Mouse (Mus musculus) cortical plate, adult 2 months (tissue): ENCODE results near the gene Cyp2e1. TPM values are rescaled to one million over a fixed set of nuclear protein-coding genes. Genes with fewer than 3 reads are reported as not detected.

Experiments
- H3K27ac ChIP-seq: fragments of 200-500 bp; 2 replicates; pipeline ENCODE4 v1.5.1; 2012; ENCODE audit warnings: low read length, control low read depth, inconsistent platforms; ENCODE audit not compliant: insufficient read depth
- H3K4me1 ChIP-seq: fragments of 200-500 bp; 2 replicates; pipeline ENCODE4 v1.6.1; 2011; ENCODE audit warnings: low read length; ENCODE audit not compliant: control insufficient read depth, insufficient read depth
- H3K4me3 ChIP-seq: fragments of 200-500 bp; 2 replicates; pipeline ENCODE4 v1.5.1; 2011; ENCODE audit warnings: mild to moderate bottlenecking, low read length, control low read depth; ENCODE audit not compliant: insufficient read depth
- CTCF ChIP-seq: fragments of 200-500 bp; IDR thresholded peaks from 2 replicates; pipeline ENCODE4 v1.5.1; 2011; ENCODE audit warnings: mild to moderate bottlenecking, control low read depth, low read length; ENCODE audit not compliant: insufficient read depth; ENCODE audit errors: extremely low read depth
- POLR2A ChIP-seq: fragments of 200-500 bp; IDR thresholded peaks from 2 replicates; pipeline ENCODE4 v1.6.1; 2011; ENCODE audit warnings: mild to moderate bottlenecking, low read length, control low read depth; ENCODE audit not compliant: insufficient read depth; ENCODE audit errors: extremely low read depth
- polyA plus RNA-seq: library from polyadenylated mRNA; depleted of rRNA; stranded (reverse); fragments of >200 nt; gene quantifications from 2 replicates; pipeline ENCODE4 v1.2.3, GENCODE M21; 2012; rRNA removed

Gene Cyp2e1
- polyA plus RNA-seq: 0.15 and 0.23 TPM in 2 replicates

DNA sequence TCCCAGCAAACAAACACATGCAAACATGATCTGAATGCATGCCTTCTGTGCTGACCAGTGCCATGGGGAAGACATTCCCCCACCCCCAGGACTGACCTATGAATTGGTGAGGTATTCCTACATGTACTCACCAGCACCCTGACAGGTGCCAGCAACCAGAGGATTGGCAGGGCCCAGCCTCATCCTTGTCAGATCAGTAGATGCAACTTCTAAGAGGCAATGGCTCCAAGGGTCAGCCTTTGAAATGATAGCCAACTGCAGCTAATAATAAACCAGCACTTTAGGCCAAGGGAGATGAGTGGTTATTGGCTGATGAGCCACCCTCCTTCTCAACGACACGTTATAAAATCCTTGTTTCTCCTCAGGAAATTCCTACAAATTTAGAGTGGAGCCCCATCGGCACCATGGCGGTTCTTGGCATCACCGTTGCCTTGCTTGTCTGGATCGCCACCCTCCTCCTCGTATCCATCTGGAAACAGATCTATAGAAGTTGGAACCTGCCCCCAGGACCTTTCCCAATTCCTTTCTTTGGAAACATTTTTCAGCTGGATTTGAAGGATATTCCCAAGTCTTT lies at the start of gene Cyp2e1:
Gene Cyp2e1 (plus strand): TSS at position 293 of the 574 bp plus-strand sequence.
- H3K27ac ChIP-seq: no peak within 1 kb of the TSS
- no peaks in the 10 kb centered on the region for H3K4me1 ChIP-seq
- TF ChIP-seq CTCF (no peak), POLR2A (no peak)
- no peak within 1 kb of the TSS for H3K4me3 ChIP-seq

- Histone ChIP-seq H3K27ac (no peak overlapping the region), H3K4me1 (no peaks in the 10 kb centered on the region), H3K4me3 (no peak overlapping the region)
- TF ChIP-seq CTCF (no peak), POLR2A (no peak)
Observed at GRCm38 (mm10) chr7:140717155-140718055, 46.1 kb upstream of the Cyp2e1 start.

DNA sequence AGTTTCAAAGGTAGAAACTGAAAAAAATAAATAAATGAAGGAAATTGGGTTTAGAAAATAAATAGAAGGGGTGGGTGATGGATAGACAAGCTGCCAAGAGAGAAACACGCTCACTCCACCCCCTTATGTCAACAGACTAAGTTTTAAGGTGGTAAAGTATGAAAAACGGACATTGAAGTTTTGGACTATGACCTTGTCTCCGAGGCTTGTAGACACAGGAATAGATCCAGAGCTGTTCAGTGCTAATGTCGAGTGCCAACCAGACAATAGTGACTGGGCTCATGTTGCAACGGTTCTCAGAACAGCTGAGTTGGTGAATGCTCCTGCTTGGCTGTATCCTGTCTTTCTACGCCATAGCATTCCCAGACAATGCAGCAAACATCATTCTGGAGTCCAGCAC lies 42.4 kb upstream of the Cyp2e1 start:
- Histone ChIP-seq H3K4me3 (no peak overlapping the region), H3K27ac (no peak overlapping the region), H3K4me1 (no peaks in the 10 kb centered on the region)
- TF ChIP-seq CTCF (no peak), POLR2A (no peak)

DNA sequence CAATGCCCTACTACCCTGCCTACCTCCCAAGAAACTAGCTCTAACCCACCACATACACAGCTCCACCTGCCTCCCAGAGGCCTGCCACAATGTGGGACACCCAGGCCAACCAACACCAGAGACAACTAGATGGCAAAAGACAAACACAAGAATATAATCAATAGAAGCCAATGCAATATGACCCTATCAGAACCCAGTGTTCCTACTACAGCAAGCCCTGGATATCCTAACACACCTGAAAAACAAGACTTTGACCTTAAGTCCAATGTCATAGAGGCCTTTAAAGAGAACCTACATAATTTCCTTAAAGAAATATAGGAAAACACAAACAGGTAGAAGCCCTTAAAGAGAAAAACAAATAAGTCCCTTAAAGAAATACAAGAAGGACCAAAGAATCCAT lies 38.0 kb upstream of the Cyp2e1 start:
- Histone ChIP-seq H3K4me3 (no peak overlapping the region), H3K4me1 (no peaks in the 10 kb centered on the region), H3K27ac (no peak overlapping the region)
- TF ChIP-seq CTCF (no peak), POLR2A (no peak)

GRCm38 (mm10) chr7:140733162-140733561 lies 30.4 kb upstream of the Cyp2e1 start:
- peak; percentile 28; the same call in 1 of the 2 replicates for TF ChIP-seq CTCF
- no peak for TF ChIP-seq POLR2A
- no peak overlapping the region for H3K27ac ChIP-seq
- H3K4me3 ChIP-seq: no peak overlapping the region
- no peaks in the 10 kb centered on the region for H3K4me1 ChIP-seq

DNA sequence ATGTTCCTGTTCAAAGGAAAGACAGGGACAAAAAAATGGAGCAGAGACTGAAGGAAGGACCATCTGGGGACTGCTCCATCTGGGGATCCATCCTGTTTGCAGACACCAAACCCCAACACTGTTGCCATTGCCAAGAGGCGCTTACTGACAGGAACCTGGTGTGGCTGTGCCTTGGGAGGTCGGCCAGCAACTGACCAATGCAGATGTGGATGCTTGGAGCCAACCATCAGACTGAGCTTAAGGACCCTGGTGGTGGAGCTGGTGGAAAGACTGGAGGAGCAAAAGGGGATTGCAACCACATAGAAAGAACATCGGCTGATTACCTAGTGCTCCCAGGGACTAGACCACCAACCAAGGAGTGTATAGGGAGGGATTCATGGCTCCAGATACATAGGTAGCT lies 16.1 kb upstream of the Cyp2e1 start:
- Histone ChIP-seq H3K27ac (no peak overlapping the region), H3K4me1 (no peaks in the 10 kb centered on the region), H3K4me3 (no peak overlapping the region)
- TF ChIP-seq CTCF (no peak), POLR2A (no peak)

DNA sequence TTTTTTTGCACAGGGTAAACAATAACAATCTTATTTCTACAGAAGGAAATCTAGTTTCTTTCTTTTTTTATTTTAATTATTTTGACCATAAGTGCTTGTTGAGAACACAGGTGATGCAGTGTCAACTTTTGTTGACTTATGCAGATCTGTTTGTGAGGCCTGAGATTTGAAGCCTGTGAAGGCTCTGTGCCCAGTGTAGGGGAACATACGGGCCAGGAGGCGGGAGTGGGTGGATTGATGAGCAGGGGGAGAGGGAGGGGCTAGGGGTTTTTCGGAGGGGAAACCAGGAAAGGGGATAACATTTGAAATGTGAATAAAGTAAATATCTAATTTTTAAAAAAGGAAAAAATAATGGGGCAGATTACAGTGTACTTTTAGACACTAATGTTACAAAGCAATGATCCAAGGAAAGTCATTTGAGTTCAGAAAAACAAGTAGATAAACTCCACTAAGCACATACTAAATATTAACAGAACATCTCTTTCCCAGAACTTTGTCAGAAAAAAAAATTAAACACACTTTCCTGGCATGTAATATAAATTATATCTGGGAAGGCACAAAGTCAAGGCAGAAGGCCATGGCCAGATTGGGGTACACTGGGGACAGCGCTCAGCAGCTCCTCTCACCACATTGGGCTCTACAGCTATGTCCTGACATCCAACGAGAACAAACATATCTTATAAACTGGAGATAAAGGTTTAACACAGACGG lies 15.3 kb upstream of the Cyp2e1 start:
- Histone ChIP-seq H3K4me3 (no peak overlapping the region), H3K4me1 (no peaks in the 10 kb centered on the region), H3K27ac (no peak overlapping the region)
- TF ChIP-seq POLR2A: no peak
- no peak for TF ChIP-seq CTCF

GRCm38 (mm10) chr7:140748827-140749160 lies 14.7 kb upstream of the Cyp2e1 start:
- Histone ChIP-seq H3K27ac (no peak overlapping the region), H3K4me3 (no peak overlapping the region), H3K4me1 (no peaks in the 10 kb centered on the region)
- TF ChIP-seq CTCF: no peak
- no peak for TF ChIP-seq POLR2A

GRCm38 (mm10) chr7:140754556-140754955 lies 9.0 kb upstream of the Cyp2e1 start:
- no peak overlapping the region for H3K4me3 ChIP-seq
- no peaks in the 10 kb centered on the region for H3K4me1 ChIP-seq
- H3K27ac ChIP-seq: no peak overlapping the region
- no peak for TF ChIP-seq POLR2A
- TF ChIP-seq CTCF: no peak
